Comparison of ENCODE assay signal across 17 mouse cellular contexts in genomic region chr9:33800763-33801162, GRCm38 (mm10).
"Had no signal": no experiment of that assay in that cellular context is flagged by ENCODE, and none has a peak within 500 bp of the region (broad histone marks: within the 10 kb centered on the region; RNA-seq: fewer than 3 reads in every experiment).

No protein-coding gene starts in this region.

- H3K27ac ChIP-seq: lung, embryonic 15.5 days; macrophage; midbrain, embryonic 13.5 days; midbrain, embryonic 15.5 days; neural tube, embryonic 12.5 days; stomach, embryonic 15.5 days; stomach, postnatal 0 days had no signal

- H3K4me1 ChIP-seq: lung, embryonic 15.5 days; megakaryocyte, embryonic 14.5 days; midbrain, embryonic 13.5 days; midbrain, embryonic 15.5 days; stomach, embryonic 15.5 days had no signal

- H3K9me3 ChIP-seq: lung, embryonic 15.5 days; megakaryocyte, embryonic 14.5 days; midbrain, embryonic 13.5 days; midbrain, embryonic 15.5 days; neural tube, embryonic 12.5 days; stomach, embryonic 15.5 days had no signal

- DNase-seq: lung, adult 2 months; lung, postnatal 14 days; lung, postnatal 36 days; right cerebral cortex, postnatal 14 days; thymus, adult 2 months; thymus, postnatal 25 days; thymus, postnatal 4 days had no signal

- H3K27me3 ChIP-seq: lung, embryonic 15.5 days; megakaryocyte, embryonic 14.5 days; midbrain, embryonic 13.5 days; midbrain, embryonic 15.5 days; neural tube, embryonic 12.5 days; stomach, embryonic 15.5 days had no signal

- H3K4me3 ChIP-seq: lung, embryonic 15.5 days; megakaryocyte, embryonic 14.5 days; midbrain, embryonic 13.5 days; midbrain, embryonic 15.5 days; neural tube, embryonic 12.5 days; stomach, embryonic 15.5 days had no signal

- H3K36me3 ChIP-seq: lung, embryonic 15.5 days; midbrain, embryonic 13.5 days; midbrain, embryonic 15.5 days; neural tube, embryonic 12.5 days; stomach, embryonic 15.5 days had no signal

- H3K9ac ChIP-seq: lung, embryonic 15.5 days; midbrain, embryonic 13.5 days; midbrain, embryonic 15.5 days; neural tube, embryonic 12.5 days; stomach, embryonic 15.5 days had no signal

- H3K4me2 ChIP-seq: lung, embryonic 15.5 days; midbrain, embryonic 11.5 days; midbrain, embryonic 13.5 days; midbrain, embryonic 15.5 days; neural tube, embryonic 12.5 days; stomach, embryonic 15.5 days had no signal

- ATAC-seq: lung, postnatal 0 days; midbrain, embryonic 13.5 days; midbrain, embryonic 15.5 days had no signal
